Mouse (Mus musculus) cerebellum, postnatal 10 days (tissue): Measurements from ENCODE around the gene 1700042G07Rik.

Source experiments
- DNase-seq, 2 experiments: peaks; one replicate each; pipeline ENCODE4 v3.0.0; 2021; ENCODE audit warnings: mixed read lengths in 2 of 2

The 1700042G07Rik gene

DNA sequence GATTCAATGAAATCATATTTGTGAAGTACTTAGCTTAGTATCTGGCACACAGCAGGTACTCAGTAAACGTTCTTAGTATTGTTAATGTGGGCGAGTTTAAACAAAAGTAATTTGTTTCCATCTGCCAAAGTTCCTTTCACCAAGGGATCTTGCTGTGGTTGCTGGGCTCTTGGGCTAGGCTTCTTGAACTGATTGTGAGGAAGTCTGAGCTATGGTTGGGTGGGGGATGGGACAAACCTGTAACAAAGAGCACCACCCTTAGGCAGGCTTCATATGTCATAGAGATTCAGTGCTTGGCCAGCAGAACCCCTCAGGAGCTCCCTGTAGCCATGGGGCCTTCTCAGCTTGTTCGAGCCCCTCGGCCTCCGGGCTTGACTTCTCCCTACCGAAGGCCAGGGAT, at the start of gene 1700042G07Rik, which contains the start of gene Gm49337:
TSS of gene 1700042G07Rik (plus strand) at position 301 of the 400 bp plus-strand sequence.
TSS of gene Gm49337 (plus strand) at position 313 of the 400 bp plus-strand sequence.
- no peak for DNase-seq

DNA sequence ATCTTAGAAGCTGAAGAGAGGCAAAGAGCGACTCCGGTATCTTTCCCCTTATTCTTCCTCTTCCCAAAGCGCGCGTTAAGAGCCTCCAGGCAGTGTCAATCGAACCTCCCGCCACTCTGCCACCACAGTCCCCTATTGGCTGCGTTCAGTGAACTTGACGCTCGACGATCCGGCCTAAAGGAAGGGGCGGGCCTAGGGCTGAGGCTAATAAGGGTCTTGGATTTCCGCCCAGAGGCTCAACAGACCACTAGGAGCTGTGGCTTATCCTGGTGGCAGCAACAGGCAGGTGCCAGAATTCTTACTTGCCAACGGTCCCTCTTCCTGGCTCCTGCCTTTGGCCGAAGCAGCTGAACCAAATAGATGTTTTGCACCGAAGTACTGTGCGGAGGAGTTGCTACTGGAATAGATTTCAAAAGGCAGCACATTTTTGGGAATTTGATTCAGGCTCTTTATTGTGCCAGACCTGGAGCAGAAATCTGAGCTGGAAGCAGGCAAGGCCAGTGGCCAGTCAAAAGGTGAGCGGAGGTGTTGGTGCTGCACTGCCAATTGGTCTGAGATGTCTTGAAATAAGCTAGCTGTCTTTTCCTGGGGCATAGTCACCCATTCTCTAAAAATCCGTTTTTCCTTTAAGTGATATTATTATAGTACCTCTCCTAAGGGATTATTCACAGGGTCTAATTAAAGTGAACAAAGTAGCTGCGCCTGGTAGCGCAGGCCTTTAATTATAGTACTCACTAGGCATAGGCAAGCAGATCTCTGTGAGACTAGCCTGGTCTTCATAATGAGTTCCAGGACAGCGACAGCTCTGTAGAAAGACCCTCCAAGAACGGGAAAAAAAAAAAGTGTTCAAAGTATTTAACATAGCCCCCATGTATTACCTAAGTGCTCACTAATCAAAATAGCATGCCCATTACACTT, 49.3 kb upstream of the 1700042G07Rik start, which contains the start of the genes Rad54l and Pomgnt1:
TSS of gene Rad54l (minus strand) at position 89 of the 918 bp plus-strand sequence.
TSS of gene Pomgnt1 (plus strand) at position 239 of the 918 bp plus-strand sequence.
- DNase-seq: peak; percentile 93 to 95

DNA sequence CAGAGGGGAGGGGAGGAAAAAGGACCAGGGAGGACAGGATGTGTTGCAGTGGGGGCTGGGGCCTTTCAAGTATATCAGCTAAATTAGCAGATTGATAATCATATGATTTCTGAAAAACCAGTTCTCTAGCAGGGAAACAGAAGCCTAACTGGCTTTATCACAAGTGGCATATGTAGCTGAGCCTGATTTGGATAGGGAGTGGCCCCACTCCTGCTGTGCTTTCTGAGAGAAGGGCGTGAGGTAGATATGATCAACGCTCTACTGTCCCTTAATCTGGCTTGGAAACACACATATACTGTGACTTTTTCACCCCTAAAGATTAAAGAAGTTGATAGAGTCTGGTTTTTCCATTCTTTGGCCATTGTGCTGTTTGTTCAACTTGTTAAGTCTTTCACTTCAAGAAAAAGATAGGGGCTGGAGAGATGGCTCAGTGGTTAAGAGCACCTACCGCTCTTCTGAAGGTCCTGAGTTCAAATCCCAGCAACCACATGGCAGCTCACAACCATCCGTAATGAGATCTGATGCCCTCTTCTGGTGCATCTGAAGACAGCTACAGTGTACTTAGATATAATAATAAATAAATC, 47.3 kb upstream of the 1700042G07Rik start:
- DNase-seq: no peak

DNA sequence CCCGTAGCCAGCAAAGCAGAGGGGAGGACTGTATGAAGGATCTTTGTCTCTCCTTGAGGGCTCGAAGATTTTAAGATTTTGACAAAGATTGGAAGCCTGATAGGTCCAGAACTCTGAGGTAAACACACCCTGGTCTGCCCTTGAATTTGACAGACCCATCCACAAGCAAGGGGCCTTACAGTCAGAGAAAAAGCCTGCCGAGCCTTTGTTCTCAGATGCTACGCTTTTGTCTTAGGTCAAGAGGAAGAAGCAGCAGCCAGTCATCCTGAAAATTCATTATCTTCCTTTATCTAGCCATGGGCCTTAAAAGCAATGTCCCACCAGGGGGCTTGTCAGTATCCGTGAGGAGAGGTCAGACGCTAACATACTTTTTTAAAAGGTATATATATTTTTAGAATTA, 45.2 kb upstream of the 1700042G07Rik start:
- no peak for DNase-seq

DNA sequence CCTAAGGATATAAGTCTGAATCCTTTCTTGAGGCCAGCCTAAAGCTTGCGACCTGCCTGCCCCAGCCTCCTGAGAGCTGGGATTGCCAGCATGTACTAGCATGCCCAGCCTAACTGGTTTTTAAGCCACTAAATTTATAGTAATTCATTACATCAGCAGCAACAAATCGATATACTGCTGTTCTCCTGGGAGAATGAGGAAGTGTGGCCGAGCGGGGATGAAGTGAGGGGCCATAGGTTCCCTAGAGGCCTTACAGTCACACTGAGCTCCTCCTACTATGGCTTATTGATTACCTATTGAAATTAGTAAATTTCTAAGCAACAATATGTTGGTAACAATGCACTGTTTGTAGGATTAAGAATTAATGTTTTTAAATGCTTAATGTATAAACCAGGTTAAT, 40.0 kb upstream of the 1700042G07Rik start:
- DNase-seq: no peak

DNA sequence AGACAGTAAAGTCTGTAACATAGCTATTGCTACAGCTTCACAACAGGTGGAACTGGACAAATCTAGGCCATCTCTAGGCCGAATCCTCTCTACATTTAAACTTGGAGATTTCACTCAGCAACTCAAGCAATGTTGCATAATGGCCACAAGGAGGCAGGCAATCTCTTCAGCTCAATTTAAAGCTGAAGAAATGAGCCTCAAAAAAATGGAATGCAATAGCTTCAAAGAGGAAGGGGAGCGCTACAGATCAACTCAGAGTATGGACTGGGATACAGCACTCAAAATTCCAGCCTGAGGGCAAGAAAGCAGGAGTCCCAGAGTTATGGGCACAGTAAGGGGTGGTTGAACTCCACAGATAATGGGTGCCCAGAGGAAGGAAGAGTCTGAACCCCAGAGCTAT, 38.2 kb upstream of the 1700042G07Rik start:
- peak in 1 of 2 experiments; percentile 59 for DNase-seq

DNA sequence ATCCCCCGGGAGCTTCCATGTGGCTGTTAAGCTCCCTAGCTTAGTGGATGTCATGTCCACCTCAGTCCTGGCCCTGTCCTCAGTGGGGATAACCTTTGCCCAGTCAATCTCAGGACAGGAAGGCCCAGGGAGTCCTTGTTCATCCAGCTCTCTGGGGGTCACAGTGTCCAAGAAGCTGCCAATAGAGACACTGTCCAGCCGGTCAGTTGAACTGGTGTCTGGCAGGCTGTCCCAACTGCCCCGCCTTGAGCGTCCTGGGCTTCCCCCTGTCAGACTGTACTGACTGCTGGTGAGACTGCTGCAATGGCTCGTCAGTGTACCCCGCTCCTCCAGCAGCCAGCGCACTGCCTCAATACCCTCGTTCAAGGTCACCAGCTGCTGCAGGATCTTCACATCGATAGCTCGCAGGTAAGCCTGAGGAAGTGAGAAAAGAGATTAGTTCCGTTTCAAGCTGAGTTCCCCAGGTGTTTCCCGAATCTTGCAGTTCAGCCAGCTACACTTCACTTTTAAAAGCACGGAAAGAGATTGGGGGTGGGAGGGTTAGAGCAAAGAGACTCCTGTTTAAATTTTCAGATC, 35.7 kb upstream of the 1700042G07Rik start:
- no peak for DNase-seq

DNA sequence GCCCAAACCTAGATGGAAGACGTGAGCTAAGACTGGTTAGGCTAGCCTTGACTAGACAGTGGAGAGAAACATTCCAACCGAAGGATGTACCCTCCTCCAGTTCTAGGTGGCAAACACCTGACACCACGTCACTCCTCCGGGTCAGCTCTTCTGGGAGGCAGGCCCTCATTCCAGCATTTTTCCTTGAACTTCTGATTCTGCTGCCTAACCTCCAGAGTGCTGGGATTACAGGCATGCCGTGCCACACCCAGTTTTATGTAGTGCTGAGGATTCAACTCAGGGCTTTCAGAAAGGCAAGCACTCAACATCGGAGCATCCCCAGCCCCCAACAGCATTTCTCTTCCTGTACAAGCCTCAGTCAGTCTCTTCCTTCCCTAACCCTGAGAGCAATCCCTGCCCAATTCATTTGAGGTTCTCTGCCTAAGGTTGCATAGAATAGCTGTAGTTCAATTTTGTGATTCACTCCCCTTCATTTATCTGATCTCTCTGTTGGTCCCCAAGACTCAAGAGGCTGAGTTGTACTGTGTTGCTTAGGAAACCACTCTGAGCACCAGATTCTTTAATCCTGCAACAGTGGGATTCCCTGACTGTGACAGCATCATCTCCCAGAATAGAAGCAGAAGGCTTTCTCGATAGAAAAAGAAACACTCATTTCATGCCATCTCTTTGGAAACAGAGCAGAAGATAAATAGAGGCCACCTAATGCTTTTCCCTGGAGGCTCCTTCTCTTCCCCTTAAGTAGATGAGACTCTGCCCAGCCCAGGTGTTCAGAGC, 32.2 kb upstream of the 1700042G07Rik start:
- DNase-seq: no peak

DNA sequence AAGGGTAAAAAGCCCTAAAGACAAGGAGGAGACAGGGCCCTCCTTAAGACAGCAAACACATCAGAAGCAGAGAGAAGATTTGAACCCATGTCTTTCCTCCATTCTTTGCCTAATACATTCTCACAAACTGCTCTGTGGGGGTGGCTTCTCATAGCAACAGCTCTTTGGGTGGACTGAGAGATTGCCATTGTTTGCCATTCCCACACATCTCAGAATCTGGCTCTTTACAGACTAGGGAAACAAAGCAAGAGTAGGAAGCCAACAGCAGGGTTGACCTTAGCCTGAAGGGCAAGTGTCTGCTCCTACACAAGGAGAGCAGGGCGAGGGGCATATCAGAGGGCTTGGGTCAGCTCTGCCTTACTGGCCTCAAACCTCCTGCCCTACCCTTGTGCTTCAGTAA, 31.4 kb upstream of the 1700042G07Rik start:
- no peak for DNase-seq

DNA sequence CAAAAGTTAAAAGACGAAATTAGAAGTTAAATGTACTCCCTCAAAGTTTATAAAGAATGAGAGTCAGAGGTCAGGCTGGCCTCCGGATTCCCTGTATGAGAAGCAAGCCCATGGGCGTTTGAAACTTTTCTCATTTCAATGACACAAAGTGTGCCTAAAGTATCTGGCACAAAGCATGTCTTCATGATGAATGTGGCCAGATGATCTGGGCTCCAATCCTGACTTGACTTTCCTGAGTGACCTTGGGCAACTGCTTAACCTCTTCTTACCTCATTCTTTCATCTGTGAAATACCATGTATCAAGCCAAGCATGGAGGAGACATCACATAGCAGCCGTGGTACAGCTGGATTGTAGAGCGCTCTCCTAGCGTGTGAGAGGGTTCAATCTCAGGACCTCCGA, 30.9 kb upstream of the 1700042G07Rik start:
- DNase-seq: no peak

DNA sequence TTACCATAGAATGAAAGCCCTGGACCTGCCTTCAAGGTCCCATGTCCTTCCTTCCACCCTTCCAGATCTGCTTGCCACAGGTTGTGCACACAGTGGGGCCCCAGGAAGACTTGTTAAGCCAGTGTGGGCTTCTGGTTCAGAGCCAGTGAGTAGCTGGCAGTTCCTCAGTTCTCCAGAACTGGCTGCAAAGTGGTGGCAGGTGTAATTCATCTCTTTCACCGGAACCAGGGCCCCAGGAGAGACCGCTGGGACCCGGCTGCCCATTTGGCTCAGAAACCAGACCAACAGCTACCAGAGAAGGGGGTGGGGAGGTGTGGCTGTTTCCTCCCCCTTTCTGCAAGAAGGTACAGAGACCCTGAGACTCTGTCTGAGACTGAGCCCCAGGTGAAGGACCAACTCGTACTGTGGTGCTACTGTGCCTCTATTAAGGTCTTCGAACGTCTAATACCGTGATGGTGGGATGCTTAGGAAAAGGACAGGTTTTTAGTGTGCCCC, 29.8 kb upstream of the 1700042G07Rik start:
- DNase-seq: peak; percentile 95 to 96

DNA sequence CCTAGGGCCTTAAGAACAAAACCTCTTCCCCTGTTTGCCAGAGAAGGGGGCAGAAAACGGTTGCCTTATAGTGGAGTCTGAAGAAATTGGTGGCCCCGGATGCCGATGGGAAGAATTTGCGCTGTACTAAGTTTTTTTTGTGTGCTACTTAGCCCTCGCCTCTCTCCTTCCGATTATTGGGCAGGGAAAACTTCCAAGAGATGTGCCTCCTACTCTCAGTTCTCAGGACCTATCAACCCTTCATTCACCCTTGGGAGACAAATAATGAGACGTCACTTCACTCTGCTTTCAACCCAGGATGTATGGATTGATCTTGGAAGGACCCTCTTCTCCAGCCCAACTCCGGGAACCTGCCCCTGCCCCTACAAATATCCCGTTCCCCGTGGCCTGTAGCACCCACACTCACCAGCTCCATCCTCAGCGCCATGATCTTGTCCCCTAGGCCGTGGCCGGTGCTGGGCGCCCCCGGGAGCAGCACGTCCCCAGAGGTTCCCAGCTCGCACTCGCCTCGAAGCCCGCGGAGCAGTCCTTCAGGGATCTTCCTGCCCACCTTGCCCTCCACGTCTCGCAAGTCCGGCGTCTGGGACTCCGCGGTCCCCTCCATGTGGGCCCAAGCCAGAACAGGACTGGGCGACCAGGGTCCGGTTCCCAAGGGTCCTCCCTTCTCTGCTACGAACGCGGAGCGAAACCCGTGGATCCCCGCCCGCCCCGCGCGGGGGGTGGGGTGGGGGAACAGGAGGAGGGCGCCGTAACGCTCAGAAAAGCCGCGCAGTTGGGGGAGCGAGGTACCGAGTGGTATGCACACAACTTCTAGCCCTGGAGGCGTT, 29.1 kb upstream of the 1700042G07Rik start:
- peak; percentile 86 to 88 for DNase-seq

DNA sequence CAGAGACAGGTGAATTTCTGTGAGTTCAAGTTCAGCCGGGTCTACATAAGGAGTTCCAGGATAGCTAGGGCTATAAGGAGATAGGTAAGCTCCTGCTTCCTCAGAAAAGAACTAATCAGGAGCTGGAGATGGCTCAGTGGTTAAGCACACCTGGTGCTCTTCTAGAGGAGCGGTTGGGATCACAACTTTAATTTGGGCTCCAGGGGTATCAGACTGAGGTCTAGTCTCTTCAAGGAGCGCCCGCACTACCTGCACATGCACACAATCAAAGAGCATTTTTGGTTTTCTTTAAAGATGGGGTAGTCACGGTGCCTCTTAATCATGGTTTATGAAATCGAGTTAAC, 23.4 kb upstream of the 1700042G07Rik start:
- DNase-seq: no peak

DNA sequence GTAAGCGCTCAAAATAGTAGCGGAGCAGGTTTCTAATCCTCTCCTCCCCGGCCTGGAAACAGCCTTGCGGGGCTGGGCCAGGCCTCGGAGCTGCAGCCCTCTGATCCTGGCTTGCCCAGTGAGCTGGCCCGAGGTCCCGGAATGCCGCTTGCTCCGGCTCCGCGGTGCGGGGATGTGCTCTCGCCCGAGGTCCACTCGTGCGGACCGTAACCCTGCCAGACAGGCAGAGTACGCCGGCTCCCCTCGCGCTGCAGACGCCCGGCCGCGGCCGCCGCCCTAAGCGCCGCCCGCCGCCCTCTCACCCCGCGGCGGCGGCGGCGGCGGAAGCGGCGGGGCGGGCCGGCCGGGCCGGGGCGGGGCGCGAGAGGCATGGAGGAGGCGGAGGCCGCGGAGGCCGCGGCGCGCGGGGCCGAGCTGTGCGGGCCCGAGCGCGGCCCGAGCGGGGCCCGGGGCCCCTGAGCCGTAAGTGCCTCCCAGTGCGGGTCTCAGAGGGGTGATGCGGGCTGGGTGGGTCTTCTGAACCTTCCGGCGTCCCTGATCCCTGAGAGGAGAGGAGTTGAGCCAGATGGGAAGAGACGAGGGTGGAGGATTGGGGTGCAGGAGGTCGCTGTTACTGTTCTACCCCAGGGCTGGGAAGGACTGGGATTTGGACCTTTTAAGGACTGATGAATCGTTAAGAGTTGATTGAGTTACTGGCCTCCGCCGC, 22.9 kb upstream of the 1700042G07Rik start:
- peak; percentile 83 to 86 for DNase-seq

DNA sequence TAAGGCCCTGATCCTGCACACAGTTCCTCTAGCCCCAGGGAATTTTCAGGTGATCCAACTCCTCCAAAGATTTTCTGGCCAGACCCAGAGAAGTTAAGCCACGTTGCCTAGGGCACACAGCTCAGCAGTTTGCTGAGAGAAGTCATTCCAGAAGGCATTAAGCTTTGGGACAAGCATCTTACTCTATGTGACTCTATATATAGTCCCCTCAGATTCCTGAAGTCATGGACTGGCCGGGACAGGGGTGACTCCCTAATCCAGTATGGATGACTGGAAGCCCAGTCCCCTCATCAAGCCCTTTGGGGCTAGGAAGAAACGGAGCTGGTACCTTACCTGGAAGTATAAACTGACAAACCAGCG, 22.3 kb upstream of the 1700042G07Rik start:
- no peak for DNase-seq

DNA sequence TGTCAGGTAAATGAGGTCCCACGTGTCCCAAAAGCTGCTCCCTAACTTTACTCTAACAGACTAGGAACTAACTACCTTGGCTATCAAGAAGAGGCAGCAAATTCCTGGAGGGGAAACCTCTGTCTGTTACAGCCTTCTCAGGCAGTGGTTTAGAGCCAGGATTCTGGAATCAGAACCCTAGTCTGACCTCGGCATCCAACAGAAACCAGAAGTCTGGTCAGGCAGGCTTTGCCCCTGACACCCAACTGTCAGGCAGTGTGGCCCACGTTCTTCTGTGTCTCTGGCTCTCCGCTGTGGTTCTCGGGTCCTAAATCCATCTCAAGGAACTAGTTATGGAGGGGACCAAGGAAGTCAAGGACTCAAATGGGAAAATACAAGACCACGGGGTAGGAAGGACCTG, 21.9 kb upstream of the 1700042G07Rik start, which contains the start of gene Lurap1:
TSS of gene Lurap1 (minus strand) at position 101 of the 400 bp plus-strand sequence.
- no peak for DNase-seq

DNA sequence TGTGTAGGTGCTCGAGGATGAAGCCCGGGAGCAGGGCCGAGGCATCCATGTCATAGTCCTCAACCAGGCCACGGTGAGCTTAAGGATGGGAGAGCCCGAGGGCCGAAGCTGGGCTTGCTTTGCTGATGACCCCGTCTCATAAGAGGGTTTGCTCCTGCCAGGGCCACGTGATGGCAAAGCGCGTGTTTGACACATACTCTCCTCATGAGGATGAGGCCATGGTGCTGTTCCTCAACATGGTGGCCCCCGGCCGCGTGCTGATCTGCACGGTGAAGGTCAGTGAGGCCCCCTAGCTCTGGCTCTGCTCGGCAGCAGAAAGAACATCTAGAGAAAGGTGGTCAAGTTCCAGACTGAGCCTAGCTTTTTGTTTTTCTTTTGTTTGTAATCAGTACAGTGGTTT, 20.5 kb upstream of the 1700042G07Rik start:
- no peak for DNase-seq

DNA sequence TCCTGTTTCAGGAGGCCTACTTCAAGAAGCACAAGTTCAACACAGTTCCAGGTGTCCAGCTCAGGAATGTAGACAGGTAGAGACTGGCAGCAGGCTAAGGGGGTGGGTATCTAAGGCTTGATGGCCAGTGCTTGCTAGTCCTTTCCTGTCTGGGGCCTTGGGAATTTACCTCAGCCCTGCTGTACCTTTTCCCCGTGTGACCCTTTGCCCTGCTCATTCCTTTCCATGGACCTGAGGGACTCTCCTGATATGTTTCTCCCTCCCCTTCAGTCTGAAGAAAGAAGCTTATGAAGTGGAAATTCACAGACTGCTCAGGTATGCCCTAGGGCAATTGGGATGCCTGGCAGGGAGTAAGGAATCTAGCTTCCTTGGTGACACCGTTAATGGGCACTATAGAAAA, 15.3 kb upstream of the 1700042G07Rik start:
- no peak for DNase-seq

DNA sequence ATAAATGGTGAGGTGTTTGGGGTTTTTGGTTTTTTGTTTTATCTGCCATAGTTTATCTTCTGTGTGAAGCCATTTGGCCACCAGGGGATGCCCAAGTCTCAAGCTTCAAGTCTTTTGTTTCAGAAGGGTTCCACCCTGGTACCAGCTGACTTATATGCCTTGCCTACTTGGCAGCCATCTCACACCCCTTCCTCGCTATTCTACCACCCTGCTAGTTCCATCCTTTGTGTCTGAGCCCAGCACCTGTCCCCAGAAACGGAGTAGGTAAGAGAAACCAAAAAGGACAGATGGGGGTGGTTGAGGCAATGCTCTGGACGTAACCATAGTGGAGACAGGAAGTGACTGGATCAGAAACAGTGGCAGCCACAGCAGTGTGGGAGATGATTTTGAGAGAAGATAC, 13.3 kb upstream of the 1700042G07Rik start:
- DNase-seq: peak; percentile 75 to 79

DNA sequence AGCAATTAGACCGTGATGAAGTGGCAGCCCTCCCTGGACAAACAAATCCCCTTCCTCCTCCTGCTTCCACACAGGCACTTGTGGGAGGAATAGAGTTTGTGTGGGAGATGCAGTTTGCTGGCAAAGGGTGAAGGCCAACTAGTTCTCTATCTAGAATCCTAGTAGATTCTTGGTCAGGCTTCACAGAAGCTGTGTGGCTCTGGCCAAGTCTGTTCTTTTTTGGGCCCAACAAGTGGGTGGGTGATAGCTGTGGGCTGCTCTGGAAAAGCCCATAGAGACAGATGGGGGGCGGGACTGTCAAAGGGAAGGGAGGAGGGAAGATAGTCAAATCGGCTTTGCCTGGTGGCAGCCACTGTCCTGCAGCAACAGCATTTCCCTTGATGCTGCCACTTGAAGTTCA, 12.4 kb upstream of the 1700042G07Rik start:
- peak in 1 of 2 experiments; percentile 40 for DNase-seq

DNA sequence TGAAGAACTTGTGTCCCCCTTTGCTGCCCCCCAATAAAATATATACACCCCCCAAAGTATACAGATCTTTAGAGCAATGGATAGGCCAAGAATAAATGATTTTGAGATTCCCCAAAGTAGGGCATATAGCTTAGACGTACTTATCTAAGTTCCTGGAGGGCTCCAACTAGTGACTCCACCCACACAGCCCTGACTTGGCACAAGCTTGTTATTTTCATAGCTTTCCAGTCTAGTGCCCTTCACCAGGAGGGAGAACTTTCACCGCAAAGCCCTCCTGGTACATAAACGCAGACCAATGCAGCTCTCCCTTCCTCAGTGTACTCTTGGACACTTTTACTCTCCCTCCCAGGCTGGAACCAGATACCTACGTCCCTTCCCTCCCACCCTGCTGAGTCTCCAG, 11.0 kb upstream of the 1700042G07Rik start:
- DNase-seq: no peak
